Mouse (Mus musculus) heart, postnatal 10 days (tissue): ENCODE data around the gene Cdc5l. TPM values are rescaled to one million over a fixed set of nuclear protein-coding genes. Genes with fewer than 3 reads are reported as not detected.
"Not testable (repeated sequence)": the region's sequence is repeated elsewhere in the genome, so short reads cannot be mapped to it uniquely, and the experiment has no call there.

Source experiments
- DNase-seq, 2 experiments: peaks; one replicate each; pipeline ENCODE4 v3.0.0; 2021
- intact Hi-C: fragments of 180-260 bp; cut with DNase I; formaldehyde crosslinking; loops from one replicate; pipeline ENCODE4 v1.15.1; 2025
- total RNA-seq, 2 experiments: library from RNA; stranded (reverse); gene quantifications; 2 replicates each; pipeline ENCODE4 v1.2.3; 2021

Gene Cdc5l
- total RNA-seq = 10 to 100 TPM; 48.4 to 48.7 TPM

DNA sequence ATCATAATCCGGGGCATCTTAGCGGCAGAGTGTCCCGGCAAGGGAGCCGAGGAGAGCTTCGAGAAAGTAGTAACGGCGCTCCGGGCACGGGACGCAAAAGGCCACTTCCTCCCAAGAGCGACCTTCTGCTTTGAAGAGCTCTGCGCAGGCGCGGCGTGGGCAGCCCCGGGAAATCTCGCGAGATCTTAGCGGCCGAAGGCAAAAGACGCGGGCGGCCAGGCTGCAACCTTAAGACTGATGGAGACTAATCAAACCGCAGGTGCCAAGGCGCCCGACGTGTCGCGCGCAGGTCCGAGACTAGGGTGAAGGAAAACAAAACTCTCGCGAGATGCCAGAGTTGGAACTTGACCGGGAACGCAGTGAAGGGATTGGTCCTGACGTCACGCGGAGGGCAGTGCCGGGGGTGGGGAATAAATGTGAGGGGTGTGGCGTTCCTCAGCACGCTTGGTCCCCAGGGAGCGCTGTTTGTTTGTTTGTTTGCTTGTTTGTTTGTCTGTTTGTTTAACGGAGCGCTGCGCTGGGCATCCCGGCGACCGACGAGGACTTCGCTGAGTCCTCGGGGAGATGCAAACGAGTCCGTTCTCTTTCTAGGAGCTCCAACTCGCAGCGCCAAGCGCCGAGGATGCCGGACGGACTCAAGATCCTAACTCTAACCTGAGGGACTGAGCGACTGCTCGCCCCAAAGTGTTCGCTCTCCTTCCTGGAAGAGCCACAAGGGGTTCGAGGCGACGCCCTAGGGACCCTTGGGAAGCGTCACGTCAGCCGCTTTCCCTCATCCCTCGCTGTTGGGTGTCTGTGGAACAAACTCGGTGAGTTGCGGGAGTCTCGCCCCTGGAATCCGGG, at the start of gene Cdc5l:
Gene Cdc5l, minus strand, starts transcription at position 319 of the 843 bp plus-strand sequence.
- intact Hi-C loops = no loop called here

DNA sequence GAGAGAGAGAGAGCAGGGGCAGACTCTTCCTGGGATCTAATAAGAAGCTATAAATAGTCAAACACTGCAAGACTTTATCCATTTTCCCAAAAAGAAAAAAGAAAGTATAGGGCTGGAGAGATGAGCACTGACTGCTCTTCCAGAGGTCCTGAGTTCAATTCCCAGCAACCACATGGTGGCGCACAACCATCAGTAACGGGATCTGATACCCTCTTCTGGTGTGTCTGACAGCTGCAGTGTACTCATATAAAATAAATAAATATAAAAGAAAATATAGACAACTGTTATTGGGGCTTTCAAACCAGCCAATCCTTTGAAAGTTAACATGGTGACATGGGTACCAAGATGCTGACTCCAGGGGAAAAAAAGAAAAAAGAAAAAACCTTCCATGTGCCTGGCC, 46.9 kb upstream of the Cdc5l start:
- intact Hi-C loops = no loop called here
- DNase-seq = no peak

More for the DNA sequence above, at the start of gene Cdc5l:
- peak; percentile 98 to 99 for DNase-seq

DNA sequence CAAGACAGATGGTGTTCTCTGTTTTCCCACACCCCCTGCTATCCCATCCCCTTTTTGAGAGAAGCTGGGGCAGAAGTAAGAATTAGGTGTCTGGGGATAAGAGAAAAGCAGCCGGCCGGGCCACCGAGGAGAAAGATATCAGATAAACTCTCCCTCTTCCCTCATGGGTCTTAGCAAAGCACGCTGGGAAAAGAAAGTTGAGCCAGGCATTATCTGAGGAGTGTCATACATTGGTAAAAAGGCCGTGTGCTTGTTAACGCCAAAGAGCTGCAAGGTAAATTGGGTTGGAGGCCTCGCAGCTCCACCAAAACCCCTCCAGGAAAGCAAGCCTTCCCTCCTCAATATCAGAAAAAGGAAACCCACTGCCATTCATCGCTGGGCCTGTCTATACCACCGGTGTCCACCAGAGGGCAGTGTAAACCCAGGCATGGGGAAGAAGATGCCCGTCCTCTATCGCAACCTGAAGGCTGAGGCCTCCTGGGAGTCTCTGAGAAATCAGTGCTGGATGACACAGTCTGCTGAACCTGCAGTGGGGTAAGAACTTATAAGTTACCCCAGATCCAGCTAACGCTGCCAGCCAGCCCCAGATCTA, 44.8 kb upstream of the Cdc5l start:
- intact Hi-C loops = loop anchor here (1.0 to 5.0 kb wide), 2 partner anchors 74 to 164 kb away; no protein-coding TSS in a partner anchor
- peak; percentile 81 to 89 for DNase-seq

DNA sequence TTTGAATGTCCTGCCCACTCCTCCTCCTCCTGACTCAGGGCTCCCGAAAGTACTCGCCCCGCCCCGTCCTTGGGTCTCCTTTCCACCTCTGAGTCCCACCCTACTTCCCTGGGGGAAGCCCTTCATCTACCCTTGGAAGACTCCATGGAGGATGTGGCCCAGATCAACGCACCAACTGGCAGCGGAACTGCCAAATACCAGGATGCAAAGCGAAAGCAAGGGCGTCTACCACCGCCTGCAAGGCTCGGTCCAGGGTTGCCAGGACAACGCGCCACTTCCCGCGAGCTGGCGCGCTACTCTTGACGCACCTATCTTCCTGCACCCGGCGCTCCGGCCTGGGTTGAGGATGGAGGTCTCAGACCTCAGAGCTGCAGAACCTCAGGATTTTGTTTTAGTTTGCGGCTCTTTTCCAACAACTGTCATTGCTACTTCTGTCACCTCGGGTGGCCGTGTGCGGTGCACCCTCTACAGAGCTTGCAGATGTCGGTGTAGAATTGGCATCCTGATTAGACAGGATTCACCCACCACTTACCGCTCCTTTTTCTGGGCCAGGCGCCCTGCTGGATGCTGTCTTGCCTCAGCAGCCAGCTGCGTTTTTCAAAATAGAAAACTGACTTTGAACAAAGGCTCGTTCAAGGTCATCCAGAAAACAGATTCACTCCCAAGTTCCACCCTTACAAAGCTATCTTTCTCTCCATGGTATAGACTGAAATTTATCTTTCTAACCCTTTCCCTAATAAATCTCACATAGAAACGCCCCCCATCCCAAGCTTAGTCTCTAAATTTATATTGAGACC, 41.3 kb upstream of the Cdc5l start, which contains the start of gene Spats1:
Gene Spats1, minus strand, starts transcription at position 747 of the 797 bp plus-strand sequence.
- peak; percentile 65 to 69 for DNase-seq
- intact Hi-C loops = loop anchor here (5.0 kb wide), 1 partner anchor 167 kb away; no protein-coding TSS in a partner anchor

DNA sequence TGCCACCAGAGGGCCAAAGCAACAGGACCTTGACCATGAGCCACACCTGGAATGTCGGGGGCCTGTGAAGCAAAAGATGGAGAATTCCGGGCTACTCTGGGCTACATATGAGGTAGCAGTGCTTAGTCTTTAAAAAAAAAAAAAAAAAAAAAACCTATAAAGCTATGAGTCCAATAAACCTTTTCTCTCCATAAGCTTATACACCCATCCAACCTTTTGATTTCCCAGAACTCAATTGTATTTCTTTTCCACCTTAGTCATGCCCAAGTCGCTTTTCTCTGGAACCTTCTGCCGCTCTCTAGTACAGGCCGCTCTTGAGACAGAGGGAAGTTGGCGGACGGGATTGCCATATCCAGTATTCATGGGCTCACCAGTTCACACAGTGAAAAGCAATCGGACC, 40.6 kb upstream of the Cdc5l start:
- DNase-seq = no peak

DNA sequence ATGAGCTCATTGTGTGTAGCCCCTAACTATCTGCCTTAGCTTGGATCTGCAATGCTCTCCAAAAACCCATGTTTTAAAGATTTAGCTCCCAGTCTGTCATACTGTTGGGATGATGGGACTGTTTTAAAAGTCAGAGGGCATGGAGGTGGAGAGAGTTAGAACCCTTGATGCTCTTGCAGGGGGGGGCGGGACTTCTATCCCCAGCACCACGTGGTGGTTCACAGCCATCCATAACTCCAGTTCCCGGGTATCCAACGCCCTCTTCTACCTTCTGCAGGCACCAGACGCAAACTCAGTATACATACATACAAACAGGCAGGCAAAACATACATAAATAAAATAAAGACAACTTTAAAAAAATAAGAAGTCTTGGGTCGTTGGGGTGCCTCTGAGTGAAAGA, 40.1 kb upstream of the Cdc5l start:
- no peak for DNase-seq
- intact Hi-C loops = no loop called here

More for the DNA sequence above, 40.6 kb upstream of the Cdc5l start:
- intact Hi-C loops = no loop called here

DNA sequence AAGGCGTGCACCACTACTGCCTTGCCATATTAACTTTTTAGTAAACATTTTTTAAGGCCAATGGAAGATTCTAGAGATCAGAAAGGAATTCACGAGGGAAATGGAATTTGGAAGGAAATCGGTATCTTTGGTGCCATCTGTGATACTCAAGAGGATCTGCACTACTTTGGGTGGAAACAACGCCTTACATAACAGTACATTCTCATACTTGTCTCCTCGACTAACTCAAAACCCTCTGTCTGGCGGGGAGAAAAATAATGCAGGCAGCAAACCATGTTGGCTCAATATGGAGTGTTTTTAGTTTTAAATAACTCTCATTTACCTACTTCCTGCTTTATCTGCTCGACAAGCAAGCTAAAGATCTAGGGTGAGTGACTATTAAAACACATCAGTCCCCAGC, 37.2 kb upstream of the Cdc5l start:
- intact Hi-C loops = no loop called here
- DNase-seq = no peak

DNA sequence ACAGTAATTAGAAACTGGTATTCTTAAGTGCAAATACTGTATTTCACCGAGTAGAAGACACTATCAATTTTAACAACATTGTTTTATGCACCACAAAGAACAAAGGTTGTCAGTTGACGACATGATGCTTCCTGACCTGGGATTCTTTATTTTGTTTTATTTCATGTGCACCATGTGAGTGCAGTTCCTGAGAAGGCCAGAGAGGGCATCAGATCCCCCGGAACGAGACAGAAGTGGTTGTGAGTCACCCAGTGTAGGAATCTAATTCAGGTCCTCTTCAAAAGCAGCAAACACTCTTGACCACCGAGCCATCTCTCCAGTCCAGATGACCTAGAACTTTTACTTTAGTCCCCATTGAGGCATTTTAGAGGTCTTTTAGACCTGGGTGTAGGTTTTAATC, 34.8 kb upstream of the Cdc5l start:
- no peak for DNase-seq
- intact Hi-C loops = no loop called here

DNA sequence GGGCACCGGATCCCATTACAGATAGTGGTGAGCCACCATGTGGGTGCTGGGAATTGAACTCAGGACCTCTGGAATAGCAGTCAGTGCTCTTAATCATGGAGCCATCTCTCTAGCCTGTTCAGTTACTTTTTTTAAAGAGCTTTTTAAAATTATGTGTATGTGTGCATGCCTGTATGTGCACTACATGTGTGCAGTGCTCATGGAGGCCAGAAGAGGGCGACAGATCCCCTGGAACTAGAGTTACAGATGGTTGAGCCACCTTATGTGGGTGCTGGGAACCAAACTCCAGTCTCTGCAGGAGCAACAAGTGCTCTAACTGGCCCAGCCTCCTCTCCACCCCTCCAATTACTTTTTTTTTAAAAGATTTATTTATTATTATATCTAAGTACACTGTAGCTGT, 33.2 kb upstream of the Cdc5l start:
- intact Hi-C loops = no loop called here
- DNase-seq = no peak

DNA sequence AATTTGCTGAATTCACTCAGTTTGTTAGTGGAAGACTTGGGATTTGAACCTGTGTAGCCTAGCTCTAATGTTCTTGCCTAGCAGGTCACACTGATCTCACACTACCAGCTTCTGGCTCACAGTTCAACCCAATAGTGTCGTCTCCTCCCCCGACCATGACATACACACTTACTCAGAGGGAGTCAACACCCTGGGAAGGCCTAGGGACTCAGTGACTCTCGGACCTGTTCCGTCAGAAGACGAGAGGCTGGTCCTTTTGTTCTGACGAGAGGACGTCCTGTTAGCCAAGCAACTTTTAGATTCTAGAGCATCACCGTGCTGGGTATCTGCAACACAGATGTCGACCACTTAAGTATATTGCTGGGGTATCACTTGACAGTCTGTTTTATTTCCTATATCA, 30.7 kb upstream of the Cdc5l start:
- DNase-seq = no peak
- intact Hi-C loops = no loop called here

DNA sequence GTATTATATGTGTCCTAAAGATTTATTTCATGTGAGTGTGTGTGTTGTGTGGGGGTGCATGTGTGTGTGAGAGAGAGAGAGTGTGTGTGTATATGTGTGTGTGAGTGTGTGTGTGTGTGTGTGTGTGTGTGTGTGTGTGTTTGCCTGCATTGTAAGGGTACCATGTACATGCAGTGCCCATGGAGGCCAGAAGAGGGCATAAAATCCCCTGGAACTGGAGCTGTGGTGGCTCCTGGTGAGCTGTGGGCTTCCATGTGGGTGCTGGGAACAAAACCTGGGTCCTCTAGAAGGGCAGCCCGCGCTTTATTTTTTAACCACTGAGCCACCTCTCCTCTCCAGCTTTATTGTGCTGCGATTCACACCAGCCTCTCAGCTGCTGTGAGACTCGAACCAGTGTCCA, 29.0 kb upstream of the Cdc5l start:
- intact Hi-C loops = no loop called here
- no peak for DNase-seq

DNA sequence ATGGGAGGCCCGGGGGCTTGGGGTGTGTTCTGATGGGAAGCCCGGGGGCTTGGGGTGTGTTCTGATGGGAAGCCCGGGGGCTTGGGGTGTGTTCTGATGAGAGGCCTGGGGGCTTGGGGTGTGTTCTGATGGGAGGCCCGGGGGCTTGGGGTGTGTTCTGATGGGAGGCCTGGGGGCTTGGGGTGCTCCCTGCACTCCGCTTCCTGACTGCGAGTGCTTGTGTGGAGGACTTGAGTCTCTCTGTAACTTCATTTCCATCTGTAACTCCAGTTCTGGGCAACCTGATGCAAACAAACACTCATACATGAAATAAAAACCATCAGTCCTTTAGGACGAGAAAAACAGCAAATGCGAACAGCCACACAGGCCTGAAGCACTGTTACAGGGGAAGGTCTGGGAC, 25.5 kb upstream of the Cdc5l start:
- DNase-seq = no peak
- intact Hi-C loops = no loop called here

DNA sequence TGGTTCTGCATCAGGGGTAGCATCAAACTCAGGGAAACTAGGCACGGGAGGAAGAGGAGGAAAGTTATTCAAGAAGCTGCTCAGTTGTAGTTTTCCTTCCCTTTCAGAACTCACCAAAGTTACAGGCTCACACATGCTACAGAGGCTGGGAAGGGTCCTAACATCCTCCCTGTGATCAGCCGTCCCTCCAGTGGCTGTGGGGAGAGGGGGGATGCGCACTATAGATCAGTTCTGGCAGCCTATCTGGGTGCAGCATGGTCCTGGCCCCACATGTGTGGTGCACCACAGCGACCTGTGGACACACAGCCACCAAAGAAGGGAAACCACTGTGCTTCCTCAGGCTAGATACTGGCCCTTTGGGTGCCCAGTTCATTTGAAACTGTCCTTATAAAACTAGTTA, 25.0 kb upstream of the Cdc5l start:
- no peak for DNase-seq
- intact Hi-C loops = no loop called here

DNA sequence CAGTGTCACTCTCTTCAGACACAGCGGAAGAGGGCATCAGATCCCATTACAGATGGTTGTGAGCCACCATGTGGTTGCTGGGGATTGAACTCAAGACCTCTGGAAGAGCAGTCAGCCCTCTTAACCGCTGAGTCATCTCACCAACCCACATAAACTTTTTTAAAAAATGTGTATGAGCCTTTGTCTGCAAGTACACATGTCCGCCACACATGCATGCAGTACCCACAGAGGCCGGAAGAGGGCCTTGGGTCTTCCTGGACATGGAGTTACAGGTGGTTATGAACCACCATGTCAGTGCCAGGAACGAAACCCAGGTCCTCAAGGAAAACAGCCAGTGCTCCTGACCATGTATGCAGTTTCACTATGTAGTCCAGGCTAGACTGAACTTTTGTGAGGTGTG, 23.9 kb upstream of the Cdc5l start:
- no peak for DNase-seq
- intact Hi-C loops = no loop called here

DNA sequence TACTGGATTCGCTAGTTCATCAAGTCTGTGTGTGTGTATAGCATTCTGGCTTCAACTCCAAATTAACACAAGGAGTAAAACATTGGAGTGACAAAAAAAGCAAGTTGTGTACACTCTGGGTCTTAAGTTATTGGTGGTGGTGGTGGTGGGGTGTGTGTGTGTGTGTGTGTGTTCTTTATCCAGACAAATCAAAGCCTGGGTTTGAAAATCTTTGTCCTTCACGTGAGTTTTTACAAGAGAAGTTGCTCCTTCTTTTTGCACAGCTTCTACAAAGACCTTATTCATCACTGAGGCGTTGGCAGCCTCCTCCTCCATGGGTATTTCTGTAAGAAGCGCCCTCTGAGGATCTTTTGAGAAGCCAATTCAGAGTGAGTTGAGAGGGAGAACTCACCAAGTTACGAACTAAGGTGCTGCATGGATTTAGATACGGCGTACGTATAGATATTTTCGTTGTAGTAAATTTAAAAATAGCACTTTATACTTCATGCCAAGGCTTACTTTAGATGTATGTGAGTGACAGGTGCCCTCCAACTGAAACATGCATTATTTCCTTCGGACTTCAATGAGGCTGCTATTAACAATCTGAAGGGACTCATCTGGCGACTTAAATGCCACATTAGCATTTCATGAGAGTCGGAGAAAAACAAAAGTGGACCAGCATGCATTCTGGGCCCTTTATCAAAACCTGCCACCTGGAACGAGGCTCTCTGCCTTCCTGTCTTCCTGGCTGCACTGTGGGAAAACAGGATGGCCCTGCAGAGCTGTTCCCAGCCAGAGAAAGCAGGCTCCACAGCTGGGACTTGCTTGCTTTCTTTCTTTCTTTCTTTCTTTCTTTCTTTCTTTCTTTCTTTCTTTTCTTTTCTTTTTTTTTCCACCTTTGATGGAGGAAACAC, 23.0 kb upstream of the Cdc5l start:
- intact Hi-C loops = no loop called here
- no peak for DNase-seq

DNA sequence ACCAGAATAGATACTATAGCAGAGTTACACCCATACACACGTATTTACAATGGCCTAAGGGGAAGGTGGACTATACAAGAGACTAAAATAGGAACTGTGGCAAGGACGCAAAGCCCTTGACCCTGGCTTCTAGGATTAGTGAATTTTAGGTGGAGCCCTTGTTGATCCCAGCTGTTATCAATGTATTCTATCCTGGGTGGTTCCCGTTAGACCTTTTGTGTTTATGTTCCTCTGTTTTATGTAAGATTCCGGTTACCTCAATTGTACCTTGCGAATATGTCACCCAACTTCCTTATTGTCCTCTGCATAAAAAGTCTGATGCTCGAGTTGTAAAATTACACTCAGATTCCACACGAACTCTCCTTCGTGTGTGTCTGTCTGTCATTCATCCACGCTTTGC, 22.2 kb upstream of the Cdc5l start:
- DNase-seq, intact Hi-C loops: not testable (repeated sequence)

DNA sequence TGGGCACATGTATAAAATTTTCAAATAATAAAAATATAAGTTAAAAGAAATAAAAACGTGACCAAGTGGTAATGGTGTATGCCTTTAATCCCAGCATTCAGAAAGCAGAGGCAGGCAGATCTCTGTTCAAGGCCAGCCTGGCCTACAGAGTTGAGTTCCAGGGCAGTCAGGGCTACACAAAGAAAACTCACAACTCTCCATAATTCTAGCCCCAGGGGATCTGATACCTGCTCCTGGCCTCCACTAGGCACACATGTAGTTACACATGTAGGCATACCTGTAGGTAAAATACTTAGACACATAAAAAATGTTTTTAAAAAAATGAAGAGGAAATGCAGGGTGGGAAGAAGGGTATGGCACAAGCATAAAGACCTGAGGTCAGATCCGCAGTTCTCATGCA, 21.3 kb upstream of the Cdc5l start:
- intact Hi-C loops = no loop called here

DNA sequence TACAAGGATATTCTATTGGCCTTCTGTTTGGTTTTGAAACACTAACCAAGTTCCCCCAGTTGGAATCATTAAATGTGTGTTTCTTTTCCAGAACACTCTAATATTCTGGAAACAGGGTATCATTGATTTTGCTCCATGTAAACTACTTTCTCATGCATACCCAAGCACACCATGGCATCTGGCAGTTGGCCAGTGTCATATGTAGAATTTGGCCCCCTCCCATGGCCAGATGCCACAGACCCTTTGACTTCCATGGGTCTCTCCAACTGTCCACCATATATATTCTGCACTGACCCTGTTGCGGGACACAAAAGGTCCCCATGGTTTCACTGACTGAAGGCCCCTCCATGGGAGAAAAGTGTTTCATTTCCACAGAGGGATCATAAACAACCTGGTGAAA, 18.7 kb upstream of the Cdc5l start:
- intact Hi-C loops = no loop called here

More for the DNA sequence above, 21.3 kb upstream of the Cdc5l start:
- DNase-seq = no peak

DNA sequence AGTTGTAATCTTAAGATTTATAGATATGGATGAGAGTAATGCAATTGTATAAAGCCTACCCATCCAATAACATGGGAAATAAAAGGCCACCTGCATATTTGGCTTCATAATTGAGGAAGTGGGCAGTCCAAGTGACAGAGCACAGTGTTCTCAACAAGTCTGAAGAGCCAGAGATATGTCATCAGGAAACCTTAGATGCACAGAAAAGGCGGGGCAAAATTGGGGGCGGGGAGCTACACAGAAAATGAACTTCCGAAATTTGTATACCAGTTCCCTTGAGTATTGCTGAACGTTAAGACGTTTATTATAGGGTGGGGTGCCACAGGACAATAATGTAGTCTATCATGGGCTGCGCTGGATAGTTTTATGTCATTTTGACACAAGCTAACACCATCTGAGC, 16.6 kb upstream of the Cdc5l start:
- DNase-seq = no peak
- intact Hi-C loops = no loop called here

More for the DNA sequence above, 18.7 kb upstream of the Cdc5l start:
- DNase-seq = no peak

DNA sequence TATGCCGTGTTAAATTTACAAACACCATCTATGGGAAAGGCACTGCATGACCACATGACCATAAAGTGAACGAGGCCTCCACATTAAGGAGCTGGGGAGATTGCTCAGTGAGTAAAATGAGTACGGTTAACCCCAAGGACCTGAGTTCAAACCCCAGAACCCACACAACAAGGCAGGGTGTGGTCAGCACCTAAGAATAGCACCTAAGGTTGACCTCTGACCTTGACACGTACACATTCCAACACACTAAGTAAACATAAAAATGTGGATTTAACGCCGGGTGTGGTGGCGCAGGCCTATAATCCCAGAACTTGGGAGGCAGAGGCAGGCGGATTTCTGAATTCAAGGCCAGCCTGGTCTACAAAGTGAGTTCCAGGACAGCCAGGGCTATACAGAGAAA, 16.0 kb upstream of the Cdc5l start:
- intact Hi-C loops = no loop called here
- no peak for DNase-seq
